Mouse (Mus musculus) midbrain, embryonic 14.5 days (tissue): ENCODE data around the gene Tiam2. TPM values are rescaled to one million over a fixed set of nuclear protein-coding genes. Genes with fewer than 3 reads are reported as not detected.
A peak's percentile ranks its signal among the peaks of the same experiment; 100 is the strongest.

Source experiments
- ATAC-seq: fragments of 200-750 bp; cut with Nextera tagmentation; 2 replicates; pipeline ENCODE4 v1.8.0; 2017; ENCODE audit warnings: moderate number of reproducible peaks, moderate library complexity; ENCODE audit not compliant: low FRiP score, low TSS enrichment
- DNase-seq: peaks from one replicate; pipeline ENCODE4 v3.0.0-alpha.2; 2015
- H3K27ac ChIP-seq: fragments of 300-500 bp; sonication (generic); replicated peaks from 2 replicates; pipeline ENCODE4 v1.5.1; 2014; ENCODE audit warnings: mild to moderate bottlenecking, low read depth, low read length, moderate library complexity
- H3K27me3 ChIP-seq: fragments of 300-500 bp; sonication (generic); 2 replicates; pipeline ENCODE4 v1.6.1; 2014; ENCODE audit warnings: low read length, control low read depth, mixed read lengths; ENCODE audit not compliant: control insufficient read depth, insufficient read depth
- H3K36me3 ChIP-seq: fragments of 300-500 bp; sonication (generic); 2 replicates; pipeline ENCODE4 v1.6.1; 2014; ENCODE audit warnings: low read length, control low read depth; ENCODE audit not compliant: control insufficient read depth, insufficient read depth
- H3K4me1 ChIP-seq: fragments of 300-500 bp; sonication (generic); 2 replicates; pipeline ENCODE4 v1.6.1; 2014; ENCODE audit warnings: mild to moderate bottlenecking, antibody characterized with exemption, low read length, control low read depth; ENCODE audit not compliant: control insufficient read depth, insufficient read depth
- H3K4me2 ChIP-seq: fragments of 300-500 bp; sonication (generic); 2 replicates; pipeline ENCODE4 v1.6.1; 2014; ENCODE audit warnings: mild to moderate bottlenecking, low read length, moderate library complexity
- H3K4me3 ChIP-seq: fragments of 300-500 bp; sonication (generic); replicated peaks from 2 replicates; pipeline ENCODE4 v1.5.1; 2014; ENCODE audit warnings: low read depth, low read length
- H3K9ac ChIP-seq: fragments of 300-500 bp; sonication (generic); replicated peaks from 2 replicates; pipeline ENCODE4 v1.6.1; 2014; ENCODE audit warnings: mild to moderate bottlenecking, low read length, moderate library complexity
- H3K9me3 ChIP-seq: fragments of 300-500 bp; sonication (generic); 2 replicates; pipeline ENCODE4 v1.6.1; 2016; ENCODE audit warnings: low read length, control low read depth, mixed read lengths; ENCODE audit not compliant: control insufficient read depth
- WGBS: fragments of 180-500 bp; shearing (Covaris S2); extraction: QIAGEN DNeasy Blood & Tissue Kit; methylation state at CpG from one replicate; pipeline ENCODE4 v1.1.7; 2014; 5-methylcytosine and 5-hydroxymethylcytosine counted together
- polyA plus RNA-seq: library from polyadenylated mRNA; unstranded; fragments of >200 nt; fragmentation: Nextera tagmentation; extraction: Ambion mirVana; gene quantifications from 2 replicates; pipeline ENCODE4 v1.2.1, GENCODE M21; 2014

Gene Tiam2
- polyA plus RNA-seq, 1 experiment from 2014 or later = 3.1 TPM

GRCm38 (mm10) chr17:3363216-3363615, 36.8 kb downstream of the Tiam2 start:
- Histone ChIP-seq H3K4me3 (no peak overlapping the region), H3K36me3 (no peaks in the 10 kb centered on the region), H3K27me3 (no peaks in the 10 kb centered on the region), H3K4me2 (no peak overlapping the region), H3K9ac (no peak overlapping the region), H3K27ac (no peak overlapping the region), H3K9me3 (no peaks in the 10 kb centered on the region), H3K4me1 (no peaks in the 10 kb centered on the region)
- DNase-seq = no peak
- ATAC-seq = no peak
- WGBS = 70% methylated on average over 2 of the region's 2 CpGs

GRCm38 (mm10) chr17:3366741-3367140, 40.4 kb downstream of the Tiam2 start:
- Histone ChIP-seq H3K9ac (no peak overlapping the region), H3K9me3 (no peaks in the 10 kb centered on the region), H3K4me2 (no peak overlapping the region), H3K4me3 (no peak overlapping the region), H3K4me1 (no peaks in the 10 kb centered on the region), H3K36me3 (no peaks in the 10 kb centered on the region), H3K27me3 (no peaks in the 10 kb centered on the region), H3K27ac (no peak overlapping the region)
- WGBS = 82% methylated on average over 3 of the region's 3 CpGs
- ATAC-seq (no peak), DNase-seq (no peak)

GRCm38 (mm10) chr17:3368386-3368785, 42.0 kb downstream of the Tiam2 start:
- WGBS = 86% methylated on average over 1 of the region's 1 CpGs
- Histone ChIP-seq H3K4me2 (no peak overlapping the region), H3K4me3 (no peak overlapping the region), H3K9ac (no peak overlapping the region), H3K27ac (no peak overlapping the region), H3K36me3 (no peaks in the 10 kb centered on the region), H3K4me1 (no peaks in the 10 kb centered on the region), H3K9me3 (no peaks in the 10 kb centered on the region), H3K27me3 (no peaks in the 10 kb centered on the region)
- ATAC-seq (no peak), DNase-seq (no peak)

- Histone ChIP-seq H3K36me3 (no peaks in the 10 kb centered on the region), H3K4me2 (no peak overlapping the region), H3K9me3 (no peaks in the 10 kb centered on the region), H3K27me3 (no peaks in the 10 kb centered on the region), H3K4me3 (no peak overlapping the region), H3K9ac (no peak overlapping the region), H3K4me1 (no peaks in the 10 kb centered on the region), H3K27ac (no peak overlapping the region)
- no peak for ATAC-seq
- 83% methylated on average over 4 of the region's 4 CpGs for WGBS
- DNase-seq = no peak
Measured at GRCm38 (mm10) chr17:3369631-3370030, 43.3 kb downstream of the Tiam2 start.

- DNase-seq (no peak), ATAC-seq (no peak)
- H3K27ac ChIP-seq = no peak overlapping the region
- H3K4me3 ChIP-seq = no peak overlapping the region
- no peaks in the 10 kb centered on the region for H3K27me3 ChIP-seq
- no peak overlapping the region for H3K9ac ChIP-seq
- no peaks in the 10 kb centered on the region for H3K9me3 ChIP-seq
- H3K4me2 ChIP-seq = no peak overlapping the region
- H3K36me3 ChIP-seq = no peaks in the 10 kb centered on the region
- WGBS = 73% methylated on average over 2 of the region's 2 CpGs
- H3K4me1 ChIP-seq = 0 out of 2 replicates have a peak, but pooled peaks cover 5% of the 10 kb centered on the region
Measured at GRCm38 (mm10) chr17:3378606-3379005, 52.2 kb downstream of the Tiam2 start.

GRCm38 (mm10) chr17:3379753-3380588, 53.6 kb downstream of the Tiam2 start:
- H3K4me2 ChIP-seq = no peak overlapping the region
- 18% methylated on average over 10 of the region's 13 CpGs for WGBS
- H3K27me3 ChIP-seq = no peaks in the 10 kb centered on the region
- H3K4me1 ChIP-seq = 0 out of 2 replicates have a peak, but pooled peaks cover 5% of the 10 kb centered on the region
- H3K36me3 ChIP-seq = no peaks in the 10 kb centered on the region
- H3K4me3 ChIP-seq = no peak overlapping the region
- H3K9ac ChIP-seq = no peak overlapping the region
- no peaks in the 10 kb centered on the region for H3K9me3 ChIP-seq
- ATAC-seq = no peak
- H3K27ac ChIP-seq = no peak overlapping the region
- DNase-seq = peak; percentile 47

GRCm38 (mm10) chr17:3385391-3385790, 59.0 kb downstream of the Tiam2 start:
- no peak overlapping the region for H3K27ac ChIP-seq
- DNase-seq (no peak), ATAC-seq (no peak)
- H3K4me2 ChIP-seq = no peak overlapping the region
- H3K4me3 ChIP-seq = no peak overlapping the region
- no peak overlapping the region for H3K9ac ChIP-seq
- H3K27me3 ChIP-seq = no peaks in the 10 kb centered on the region
- WGBS = 84% methylated on average over 1 of the region's 1 CpGs
- H3K36me3 ChIP-seq = no peaks in the 10 kb centered on the region
- H3K4me1 ChIP-seq = no peaks in the 10 kb centered on the region
- H3K9me3 ChIP-seq = no peaks in the 10 kb centered on the region

- ATAC-seq (no peak), DNase-seq (no peak)
- 79% methylated on average over 4 of the region's 4 CpGs for WGBS
- no peaks in the 10 kb centered on the region for H3K9me3 ChIP-seq
- H3K27me3 ChIP-seq = no peaks in the 10 kb centered on the region
- no peak overlapping the region for H3K4me3 ChIP-seq
- no peaks in the 10 kb centered on the region for H3K4me1 ChIP-seq
- no peak overlapping the region for H3K27ac ChIP-seq
- no peak overlapping the region for H3K4me2 ChIP-seq
- H3K9ac ChIP-seq = no peak overlapping the region
- H3K36me3 ChIP-seq = no peaks in the 10 kb centered on the region
Measured at GRCm38 (mm10) chr17:3387819-3388218, 61.4 kb downstream of the Tiam2 start.

- ATAC-seq (no peak), DNase-seq (no peak)
- Histone ChIP-seq H3K27ac (no peak overlapping the region), H3K4me3 (no peak overlapping the region), H3K9ac (no peak overlapping the region), H3K4me2 (no peak overlapping the region), H3K9me3 (no peaks in the 10 kb centered on the region), H3K36me3 (no peaks in the 10 kb centered on the region), H3K27me3 (no peaks in the 10 kb centered on the region), H3K4me1 (no peaks in the 10 kb centered on the region)
- 79% methylated on average over 4 of the region's 4 CpGs for WGBS
Measured at GRCm38 (mm10) chr17:3389741-3390140, 63.4 kb downstream of the Tiam2 start.
